Mouse (Mus musculus): ENCODE measurements around the gene Mlana.

- TF ChIP-seq POLR2A (IDR thresholded peaks at IDR 0.05; ENCODE audit: insufficient read depth, low read length) (no peak), EP300 (IDR thresholded peaks at IDR 0.05; ENCODE audit: insufficient read depth, low read depth, low read length) (no peak)
Observed at GRCm38 (mm10) chr19:29701707-29702106, 4.1 kb downstream of the Mlana start.

Data from ES-Bruce4 (cell line).